Mouse (Mus musculus): Measurements from ENCODE around the gene Nlrc4.
"Not testable (repeated sequence)": the region's sequence is repeated elsewhere in the genome, so short reads cannot be mapped to it uniquely, and the experiment has no call there.

The Nlrc4 gene

GRCm38 (mm10) chr17:74458711-74459408 is at the start of gene Nlrc4:
Gene Nlrc4 (minus strand): TSS chr17:74459142.
- no peak for ATAC-seq (ENCODE audit: low TSS enrichment)

GRCm38 (mm10) chr17:74508600-74508999 is 49.7 kb upstream of the Nlrc4 start:
- ATAC-seq (ENCODE audit: low TSS enrichment) = no peak

GRCm38 (mm10) chr17:74507934-74508333 is 49.0 kb upstream of the Nlrc4 start:
- ATAC-seq (ENCODE audit: low TSS enrichment) = peak; percentile 98

- ATAC-seq (ENCODE audit: low TSS enrichment) = no peak
These were observed 42.1 kb upstream of the Nlrc4 start for GRCm38 (mm10) chr17:74501085-74501484.

GRCm38 (mm10) chr17:74500204-74500603 is 41.3 kb upstream of the Nlrc4 start:
- no peak for ATAC-seq (ENCODE audit: low TSS enrichment)

GRCm38 (mm10) chr17:74491565-74491964 is 32.6 kb upstream of the Nlrc4 start:
- no peak for ATAC-seq (ENCODE audit: low TSS enrichment)

GRCm38 (mm10) chr17:74489901-74490220 is 30.9 kb upstream of the Nlrc4 start:
- no peak for ATAC-seq (ENCODE audit: low TSS enrichment)

GRCm38 (mm10) chr17:74489024-74489900 is 30.3 kb upstream of the Nlrc4 start, which contains the start of gene Yipf4:
Gene Yipf4 (plus strand): TSS chr17:74489493.
- peak; percentile 100 for ATAC-seq (ENCODE audit: low TSS enrichment)

- no peak for ATAC-seq (ENCODE audit: low TSS enrichment)
These were observed 21.6 kb upstream of the Nlrc4 start for GRCm38 (mm10) chr17:74480361-74481069.

GRCm38 (mm10) chr17:74470133-74470532 is 11.2 kb upstream of the Nlrc4 start:
- not testable (repeated sequence) for ATAC-seq (ENCODE audit: low TSS enrichment)

GRCm38 (mm10) chr17:74467981-74468380 is 9.0 kb upstream of the Nlrc4 start:
- not testable (repeated sequence) for ATAC-seq (ENCODE audit: low TSS enrichment)

GRCm38 (mm10) chr17:74463510-74463909 is 4.6 kb upstream of the Nlrc4 start:
- ATAC-seq (ENCODE audit: low TSS enrichment) = no peak

GRCm38 (mm10) chr17:74457972-74458677 is 817 bp downstream of the Nlrc4 start:
- no peak for ATAC-seq (ENCODE audit: low TSS enrichment)

GRCm38 (mm10) chr17:74456825-74457224 is 2.1 kb downstream of the Nlrc4 start:
- ATAC-seq (ENCODE audit: low TSS enrichment) = no peak

GRCm38 (mm10) chr17:74455426-74455825 is 3.5 kb downstream of the Nlrc4 start:
- no peak for ATAC-seq (ENCODE audit: low TSS enrichment)

GRCm38 (mm10) chr17:74454660-74455059 is 4.3 kb downstream of the Nlrc4 start:
- no peak for ATAC-seq (ENCODE audit: low TSS enrichment)

- no peak for ATAC-seq (ENCODE audit: low TSS enrichment)
These were observed 5.0 kb downstream of the Nlrc4 start for GRCm38 (mm10) chr17:74453928-74454327.

GRCm38 (mm10) chr17:74449776-74450175 is 9.2 kb downstream of the Nlrc4 start:
- no peak for ATAC-seq (ENCODE audit: low TSS enrichment)

- ATAC-seq (ENCODE audit: low TSS enrichment) = no peak
These were observed 18.5 kb downstream of the Nlrc4 start for GRCm38 (mm10) chr17:74440486-74440885.

GRCm38 (mm10) chr17:74437762-74438161 is 21.2 kb downstream of the Nlrc4 start:
- ATAC-seq (ENCODE audit: low TSS enrichment) = no peak

GRCm38 (mm10) chr17:74432631-74433030 is 26.3 kb downstream of the Nlrc4 start:
- ATAC-seq (ENCODE audit: low TSS enrichment) = no peak

- no peak; the same call in 1 of the 2 replicates for ATAC-seq (ENCODE audit: low TSS enrichment)
These were observed 27.5 kb downstream of the Nlrc4 start for GRCm38 (mm10) chr17:74431481-74431880.

Measured in frontal cortex, adult (tissue).